Mouse (Mus musculus): ENCODE measurements around the gene Zfp955a.
"Not testable (repeated sequence)": the region's sequence is repeated elsewhere in the genome, so short reads cannot be mapped to it uniquely, and the experiment has no call there.

Gene Zfp955a

GRCm38 (mm10) chr17:33254530-33255318, at the start of gene Zfp955a:
TSS of gene Zfp955a (minus strand) at chr17:33255145.
- DNase-seq = not testable (repeated sequence)

GRCm38 (mm10) chr17:33289876-33290149, 34.9 kb upstream of the Zfp955a start:
- DNase-seq = not testable (repeated sequence)

GRCm38 (mm10) chr17:33289039-33289875, 34.3 kb upstream of the Zfp955a start, which contains the start of gene Zfp955b:
TSS of gene Zfp955b (plus strand) at chr17:33289544.
- DNase-seq = not testable (repeated sequence)

- DNase-seq = no peak
Measured at GRCm38 (mm10) chr17:33268907-33269306, 14.0 kb upstream of the Zfp955a start.

GRCm38 (mm10) chr17:33264376-33264775, 9.4 kb upstream of the Zfp955a start, which contains the start of gene Olfr63:
TSS of gene Olfr63 (plus strand) at chr17:33264676.
- DNase-seq = no peak

- not testable (repeated sequence) for DNase-seq
Measured at GRCm38 (mm10) chr17:33255319-33255657, 343 bp upstream of the Zfp955a start.

GRCm38 (mm10) chr17:33236646-33237045, 18.3 kb downstream of the Zfp955a start:
- DNase-seq = not testable (repeated sequence)

GRCm38 (mm10) chr17:33221590-33221989, 33.4 kb downstream of the Zfp955a start, which contains the start of gene Olfr1564:
TSS of gene Olfr1564 (minus strand) at chr17:33221690.
- DNase-seq = no peak

GRCm38 (mm10) chr17:33191002-33191401, 63.9 kb downstream of the Zfp955a start, which contains the start of gene Olfr239:
TSS of gene Olfr239 (plus strand) at chr17:33191302.
- not testable (repeated sequence) for DNase-seq

All from kidney, adult 18-20 months (tissue).